Mouse (Mus musculus) ES-E14 (cell line): ENCODE measurements at regions not wholly inside any gene's neighbourhood (a gene's known extent, or its start where the extent isn't known, plus 50 kb on each side); places are given as distances from the start of the nearest gene placed in this dataset.
A peak's percentile ranks its signal among the peaks of the same experiment; 100 is the strongest.

Source experiments
- DNase-seq: peaks from one replicate; pipeline ENCODE4 v3.0.0-alpha.2; 2013; ENCODE audit warnings: low read depth, low spot score
- H3K27ac ChIP-seq: 2 replicates; pipeline ENCODE4 v1.5.1; 2012; ENCODE audit warnings: low read depth, mild to moderate bottlenecking, low read length, moderate library complexity, mixed read lengths; ENCODE audit not compliant: poor library complexity, insufficient read depth, severe bottlenecking
- H3K36me3 ChIP-seq: 2 replicates; pipeline ENCODE4 v1.6.1; 2012; ENCODE audit warnings: mild to moderate bottlenecking, low read length, moderate library complexity, mixed read lengths; ENCODE audit not compliant: control insufficient read depth, poor library complexity, insufficient read depth, severe bottlenecking
- H3K4me1 ChIP-seq, 2 experiments: fragments of 150-350 bp in 1 of 2; sonication (generic) in 1 of 2; 2 replicates each; pipeline ENCODE4 v1.6.1; 2012; ENCODE audit warnings: low read length in 2 of 2, mild to moderate bottlenecking in 1 of 2, mixed read lengths in 1 of 2; ENCODE audit not compliant: control insufficient read depth in 2 of 2, insufficient read depth in 2 of 2, poor library complexity in 1 of 2
- H3K4me3 ChIP-seq, 2 experiments: fragments of 150-350 bp in 1 of 2; sonication (generic) in 1 of 2; 2 replicates each; pipeline ENCODE4 v1.5.1; 2012; ENCODE audit warnings: low read length in 2 of 2, low read depth in 1 of 2, mild to moderate bottlenecking in 1 of 2, mixed read lengths in 1 of 2; ENCODE audit not compliant: insufficient read depth in 1 of 2, poor library complexity in 1 of 2, severe bottlenecking in 1 of 2
- H3K9ac ChIP-seq: 2 replicates; pipeline ENCODE4 v1.6.1; 2012; ENCODE audit warnings: low read depth, mild to moderate bottlenecking, low read length, mixed read lengths; ENCODE audit not compliant: poor library complexity, insufficient read depth, severe bottlenecking
- H3K9me3 ChIP-seq: fragments of 150-350 bp; sonication (generic); 2 replicates; pipeline ENCODE4 v1.6.1; 2012; ENCODE audit warnings: low read depth, mild to moderate bottlenecking, low read length; ENCODE audit not compliant: control insufficient read depth, insufficient read depth
- CHD2 ChIP-seq: IDR thresholded peaks from 2 replicates; pipeline ENCODE4 v1.6.1; 2014; ENCODE audit warnings: mild to moderate bottlenecking, low read depth, low read length, inconsistent platforms
- HCFC1 ChIP-seq: IDR thresholded peaks from 2 replicates; pipeline ENCODE4 v1.6.1; 2012; ENCODE audit warnings: low read length, inconsistent platforms, borderline replicate concordance; ENCODE audit not compliant: insufficient read depth
- MAFK ChIP-seq: IDR thresholded peaks from 2 replicates; pipeline ENCODE4 v1.6.1; 2014; ENCODE audit warnings: mild to moderate bottlenecking, low read depth, low read length, inconsistent platforms; ENCODE audit not compliant: insufficient read depth
- ZC3H11A ChIP-seq: IDR thresholded peaks from 2 replicates; pipeline ENCODE4 v1.6.1; 2012; ENCODE audit warnings: low read depth, mild to moderate bottlenecking, inconsistent platforms, low read length, borderline replicate concordance
- ZNF384 ChIP-seq: IDR thresholded peaks from 2 replicates; pipeline ENCODE4 v1.6.1; 2012; ENCODE audit warnings: low read depth, low read length, inconsistent platforms
- in situ Hi-C, 2 experiments: fragments of 600-800 bp; cut with MboI; formaldehyde crosslinking; loops; one replicate each; pipeline ENCODE4 v1.15.1; 2025; ENCODE audit warnings: low sequenced_read_pairs in 2 of 2, inconsistent platforms in 1 of 2; ENCODE audit not compliant: unreplicated experiment in 2 of 2

- Histone ChIP-seq H3K4me1 (no peaks in the 10 kb centered on the region), H3K27ac (no peak overlapping the region), H3K9ac (no peak overlapping the region), H3K9me3 (no peaks in the 10 kb centered on the region), H3K36me3 (no peaks in the 10 kb centered on the region), H3K4me3 (no peak overlapping the region)
- no peak for DNase-seq
- no peak for TF ChIP-seq ZC3H11A
- no peak for TF ChIP-seq HCFC1
- TF ChIP-seq ZNF384: no peak
- in situ Hi-C loops: no loop called here
These were observed 2580.9 kb downstream of the Gm37988 start for GRCm38 (mm10) chr1:7388627-7389026.

GRCm38 (mm10) chr1:7393508-7393907 is 2585.8 kb downstream of the Gm37988 start:
- H3K9me3 ChIP-seq: no peaks in the 10 kb centered on the region
- TF ChIP-seq MAFK: no peak
- peak; percentile 82 for TF ChIP-seq ZNF384
- in situ Hi-C loops: no loop called here
- no peak overlapping the region for H3K9ac ChIP-seq
- DNase-seq: no peak
- H3K4me3 ChIP-seq: no peak overlapping the region
- no peaks in the 10 kb centered on the region for H3K36me3 ChIP-seq
- H3K27ac ChIP-seq: no peak overlapping the region
- peaks cover 0 to 3% of the 10 kb centered on the region in 2 experiments; a peak in 1 of 4 replicates for H3K4me1 ChIP-seq

GRCm38 (mm10) chr1:7394161-7394560 is 2586.5 kb downstream of the Gm37988 start:
- Histone ChIP-seq H3K9ac (no peak overlapping the region), H3K9me3 (no peaks in the 10 kb centered on the region), H3K36me3 (no peaks in the 10 kb centered on the region), H3K27ac (no peak overlapping the region), H3K4me1 (peaks cover 0 to 3% of the 10 kb centered on the region in 2 experiments; a peak in 1 of 4 replicates), H3K4me3 (no peak overlapping the region)
- TF ChIP-seq MAFK (no peak), ZC3H11A (no peak), CHD2 (no peak), ZNF384 (no peak), HCFC1 (no peak)
- DNase-seq: no peak
- in situ Hi-C loops: no loop called here

- Histone ChIP-seq H3K4me1 (peaks cover 0 to 3% of the 10 kb centered on the region in 2 experiments; a peak in 1 of 4 replicates), H3K27ac (no peak overlapping the region), H3K9ac (no peak overlapping the region), H3K9me3 (no peaks in the 10 kb centered on the region), H3K4me3 (no peak overlapping the region), H3K36me3 (no peaks in the 10 kb centered on the region)
- in situ Hi-C loops: no loop called here
- no peak for TF ChIP-seq CHD2
- DNase-seq: no peak
These were observed 2587.8 kb downstream of the Gm37988 start for GRCm38 (mm10) chr1:7395527-7395926.

- H3K9ac ChIP-seq: peak overlapping the region; percentile 99
- H3K36me3 ChIP-seq: no peaks in the 10 kb centered on the region
- H3K9me3 ChIP-seq: no peaks in the 10 kb centered on the region
- H3K4me3 ChIP-seq: peak overlapping the region; percentile 97 to 99
- peak overlapping the region; percentile 95 for H3K27ac ChIP-seq
- H3K4me1 ChIP-seq: peaks cover 0 to 3% of the 10 kb centered on the region in 2 experiments; a peak in 1 of 4 replicates
- in situ Hi-C loops: no loop called here
- TF ChIP-seq ZNF384 (peak; percentile 58; the same call in 1 of the 2 replicates), HCFC1 (peak; percentile 93), MAFK (no peak), ZC3H11A (no peak; the same call in 1 of the 2 replicates)
- peak; percentile 72 for DNase-seq
These were observed 2589.4 kb downstream of the Gm37988 start for GRCm38 (mm10) chr1:7396867-7397806.
